Mouse (Mus musculus) layer of hippocampus, adult 6 months (tissue): ENCODE measurements around the gene Dnah5. TPM values are rescaled to one million over a fixed set of nuclear protein-coding genes. Genes with fewer than 3 reads are reported as not detected.

Experiments
- long read RNA-seq, 2 experiments: library from polyadenylated mRNA; unstranded; transcript quantifications; one replicate each; pipeline ENCODE4 v2.0.0; 2019 to 2020
- polyA plus RNA-seq: library from polyadenylated mRNA; unstranded; fragments of <200 nt; fragmentation: Nextera tagmentation; gene quantifications from 2 replicates; pipeline ENCODE4 v1.2.3, GENCODE M21; 2021

The Dnah5 gene
- 0.36 and 0.43 TPM in 2 replicates for polyA plus RNA-seq
- long read RNA-seq, experiment 1, partial matches to known transcripts: 4 of 6 reads
- long read RNA-seq, experiment 1, other reads (novel, unspliced or antisense): 2 of 6 reads
- long read RNA-seq, experiment 2, partial matches to known transcripts: 1 of 1 reads
- long read RNA-seq, experiment 2, other reads (novel, unspliced or antisense): 0 of 1 reads

GRCm38 (mm10) chr15:28203111-28204075, at the start of gene Dnah5:
Gene Dnah5 (plus strand): TSS chr15:28203752.

Other genes starting within 250 kb of the Dnah5 start
- gene Trio, start 177.9 kb upstream of the Dnah5 start, polyA plus RNA-seq: 32.1 and 33.7 TPM in 2 replicates